Mouse (Mus musculus) CD8-positive naive resting alpha-beta T cell, adult 2 months (primary cell): ENCODE data around the gene Dlx1.
A peak's percentile ranks its signal among the peaks of the same experiment; 100 is the strongest.

ENCODE experiments used
- DNase-seq, 2 experiments: peaks; one replicate each; pipeline ENCODE4 v3.0.0; 2022; ENCODE audit warnings: low read depth in 2 of 2, low spot score in 2 of 2

Gene Dlx1

DNA sequence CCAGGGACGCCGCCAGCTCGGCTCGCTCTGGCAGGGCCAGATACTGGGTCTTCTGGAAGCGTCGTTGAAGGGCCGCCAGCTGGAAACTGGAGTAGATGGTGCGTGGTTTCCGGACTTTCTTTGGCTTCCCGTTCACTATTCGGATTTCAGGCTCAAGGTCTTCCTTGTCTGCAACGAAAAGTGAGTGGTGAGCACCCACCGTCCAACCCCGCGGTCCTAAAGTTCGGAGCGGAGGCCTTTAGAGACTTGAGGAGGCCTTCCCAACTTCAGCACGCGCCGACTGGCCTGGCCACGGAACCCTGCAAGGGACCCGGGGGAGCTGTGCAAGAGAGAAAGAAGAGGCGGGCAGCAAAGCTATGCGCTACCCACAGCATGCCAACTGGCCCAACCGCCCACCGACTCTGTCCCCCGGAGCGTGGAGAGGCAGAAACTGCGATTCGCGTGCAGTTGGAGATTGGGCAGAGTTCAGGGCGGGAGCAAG is 17.5 kb downstream of the Dlx1 start:
- DNase-seq = no peak

GRCm38 (mm10) chr2:71545882-71546639 is 18.1 kb downstream of the Dlx1 start:
- DNase-seq = no peak

DNA sequence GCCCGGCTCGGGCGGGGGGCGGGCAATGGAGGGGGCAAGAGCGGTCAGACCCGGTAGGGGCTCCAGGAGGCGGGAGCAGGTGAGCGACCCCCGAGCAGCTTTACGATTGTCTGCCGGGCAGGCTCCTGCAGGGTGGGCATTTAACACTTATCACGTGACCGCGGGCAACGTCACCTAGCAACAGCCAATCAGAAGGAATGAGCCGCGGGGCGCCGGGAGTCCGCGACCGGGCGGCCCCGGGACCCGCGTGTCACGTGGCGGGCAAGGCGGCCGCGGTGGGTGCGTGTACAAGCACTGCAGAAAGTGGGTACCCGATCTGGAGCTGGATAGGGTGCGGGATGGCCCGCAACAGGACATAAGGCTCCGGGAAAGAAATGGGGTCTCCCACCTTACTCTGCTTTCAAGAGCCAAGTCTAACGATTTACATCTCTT is 18.7 kb downstream of the Dlx1 start, which contains the start of gene Dlx2:
TSS of gene Dlx2 (minus strand) at position 115 of the 432 bp plus-strand sequence.
- no peak for DNase-seq

DNA sequence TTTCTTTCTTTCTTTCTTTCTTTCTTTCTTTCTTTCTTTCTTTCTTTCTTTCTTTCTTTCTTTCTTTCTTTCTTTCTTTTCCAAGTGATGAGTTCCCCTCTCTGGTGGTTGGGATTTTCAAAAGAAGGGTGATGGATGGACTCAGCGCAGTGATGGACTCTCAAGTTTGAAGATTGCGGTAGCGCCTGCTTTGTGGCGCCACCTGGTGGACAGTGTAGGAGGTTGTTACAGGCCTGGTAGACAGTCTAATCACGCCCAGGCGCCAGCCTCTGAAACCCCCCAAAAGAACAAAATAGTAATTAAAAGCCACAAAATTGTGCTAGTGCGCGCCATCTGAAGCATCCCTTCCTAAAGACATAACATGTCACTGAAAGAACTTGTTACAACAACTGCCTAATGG is 19.9 kb downstream of the Dlx1 start:
- peak; percentile 63 to 69 for DNase-seq

DNA sequence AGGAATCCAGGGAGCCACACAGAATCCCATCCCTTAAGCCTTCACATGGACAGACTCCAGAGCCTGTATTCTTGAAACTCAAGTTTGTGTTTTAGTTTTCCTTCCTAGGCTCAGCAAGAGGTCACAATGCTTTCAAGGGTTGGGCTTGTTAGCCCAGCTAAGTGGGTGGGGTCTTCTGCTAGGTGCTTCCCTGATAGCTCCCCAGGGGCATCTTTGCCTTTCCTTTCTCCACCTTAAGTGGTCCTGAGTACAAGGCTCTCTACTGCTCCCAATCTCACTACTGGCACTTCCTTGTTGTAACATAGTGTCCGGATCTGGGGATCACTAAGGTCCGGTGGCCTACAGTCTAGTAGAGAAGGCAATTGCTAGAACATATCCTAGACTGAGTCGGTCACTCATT is 22.4 kb downstream of the Dlx1 start:
- DNase-seq = no peak

DNA sequence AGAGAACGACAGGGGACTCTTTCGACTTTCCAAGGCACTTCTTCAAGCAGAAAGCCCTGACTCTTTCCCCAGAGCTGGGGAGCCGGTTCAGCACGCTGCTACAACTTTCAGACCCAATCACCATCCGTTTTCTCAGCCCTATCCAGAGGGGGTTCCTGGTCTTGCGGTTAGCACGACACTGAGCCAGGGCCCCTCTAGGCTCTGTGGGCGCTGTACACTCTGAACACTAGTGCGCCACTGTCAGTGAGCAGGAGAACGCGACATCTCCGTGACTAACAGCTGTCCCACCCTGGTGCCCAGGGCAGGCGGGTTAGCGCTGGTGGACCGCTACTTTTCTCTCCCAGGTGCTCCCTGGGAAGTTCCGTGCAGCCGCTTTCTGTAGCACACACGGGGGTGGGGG is 23.8 kb downstream of the Dlx1 start:
- no peak for DNase-seq

- DNase-seq = no peak
These were observed 28.2 kb downstream of the Dlx1 start for GRCm38 (mm10) chr2:71556071-71556470.

- no peak for DNase-seq
These were observed 38.6 kb downstream of the Dlx1 start for GRCm38 (mm10) chr2:71566466-71566865.

GRCm38 (mm10) chr2:71573736-71574135 is 45.8 kb downstream of the Dlx1 start:
- no peak for DNase-seq

DNA sequence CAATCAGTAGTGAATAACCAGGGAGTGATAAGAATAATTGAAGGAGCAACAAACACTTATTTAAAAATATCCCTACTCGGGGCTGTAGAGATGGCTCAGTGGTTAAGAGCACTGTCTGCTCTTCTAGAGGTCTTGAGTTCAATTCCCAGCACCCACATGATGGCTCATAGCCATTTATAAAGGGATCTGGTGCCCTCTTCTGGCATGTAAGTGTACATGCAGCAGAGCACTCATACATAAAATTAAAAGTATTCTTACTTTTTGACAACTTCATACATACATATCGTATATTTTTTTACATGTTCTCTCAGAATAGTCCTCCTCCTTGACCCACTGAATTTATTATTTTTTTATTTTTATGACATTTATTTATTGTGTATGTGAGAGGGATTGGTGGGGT is 49.1 kb downstream of the Dlx1 start:
- DNase-seq = no peak

- DNase-seq = no peak
These were observed 52.9 kb downstream of the Dlx1 start for GRCm38 (mm10) chr2:71580632-71581466.

DNA sequence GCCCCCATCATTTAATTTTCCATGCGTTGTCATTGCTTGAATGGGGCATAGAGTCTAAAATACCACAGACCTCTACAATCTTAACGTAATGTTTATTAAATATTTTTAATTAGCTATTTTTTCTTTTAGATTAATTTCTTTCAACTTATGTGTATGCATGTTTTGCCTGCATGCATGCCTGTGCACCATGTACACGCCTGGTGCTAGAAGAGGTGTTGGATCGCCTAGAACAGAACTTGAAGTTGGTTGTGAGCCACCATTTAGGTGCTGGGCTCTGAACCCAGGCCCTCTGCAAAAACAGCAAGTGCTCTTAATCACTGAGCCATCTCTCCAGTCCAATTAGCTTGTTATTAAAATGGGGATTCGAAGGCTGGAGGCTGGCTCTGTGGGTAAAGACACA is 53.6 kb downstream of the Dlx1 start:
- DNase-seq = no peak
